Mouse (Mus musculus) megakaryocyte progenitor cell, adult 5-6 weeks (primary cell): ENCODE data around the gene Lrrc3b. TPM values are rescaled to one million over a fixed set of nuclear protein-coding genes. Genes with fewer than 3 reads are reported as not detected.

Experiments used
- ATAC-seq: replicated peaks from 2 replicates; pipeline ENCODE4 v1.8.0; 2016; ENCODE audit warnings: mild to moderate bottlenecking, moderate TSS enrichment, inconsistent platforms; ENCODE audit not compliant: poor library complexity
- total RNA-seq, 2 experiments: library from RNA; stranded (forward) in 1 of 2; stranded (reverse) in 1 of 2; fragments of 157-497, 149-512 nt in 1 of 2; fragments of 200-1000 nt in 1 of 2; gene quantifications; 2 replicates each; pipeline versions ENCODE4 v1.2.3 to v1.2.4; 2015 to 2017

Lrrc3b gene
- total RNA-seq, 2 experiments from 2014 or later, result not detected

- no peak for ATAC-seq
These were observed 105.7 kb downstream of the Lrrc3b start for GRCm38 (mm10) chr14:15333130-15333529.

GRCm38 (mm10) chr14:15331370-15331769, 107.4 kb downstream of the Lrrc3b start:
- ATAC-seq, result no peak

GRCm38 (mm10) chr14:15330155-15330554, 108.6 kb downstream of the Lrrc3b start:
- no peak for ATAC-seq

DNA sequence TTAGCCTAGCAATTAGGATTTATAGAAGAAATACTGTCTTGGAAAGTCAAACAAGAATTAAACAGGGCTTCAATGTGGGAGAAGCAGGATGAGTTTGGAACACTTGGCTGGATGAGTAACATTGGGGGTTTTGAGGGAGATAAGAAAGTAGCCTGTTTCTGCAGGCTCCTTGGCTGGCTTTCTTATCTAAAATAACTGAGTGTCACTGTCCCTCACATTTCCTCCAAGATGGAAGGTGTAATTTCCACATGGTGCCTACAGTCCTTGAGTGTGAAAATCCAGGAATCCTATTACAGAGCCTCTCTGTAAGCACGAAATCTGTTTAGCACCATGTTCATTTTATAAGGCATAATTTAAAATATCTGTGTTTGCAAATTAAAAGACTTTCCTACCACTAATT, 112.9 kb downstream of the Lrrc3b start:
- no peak for ATAC-seq

- no peak for ATAC-seq
These were observed 116.2 kb downstream of the Lrrc3b start for GRCm38 (mm10) chr14:15322441-15323123.

GRCm38 (mm10) chr14:15319399-15319915, 119.3 kb downstream of the Lrrc3b start:
- ATAC-seq, result no peak

GRCm38 (mm10) chr14:15308576-15308975, 130.2 kb downstream of the Lrrc3b start:
- no peak for ATAC-seq
